Mouse (Mus musculus): Measurements from ENCODE around the gene Sox5. TPM values are rescaled to one million over a fixed set of nuclear protein-coding genes. Genes with fewer than 3 reads are reported as not detected.

The Sox5 gene
- total RNA-seq, 2 experiments from 2014 or later: 0.51 to 3.1 TPM

DNA sequence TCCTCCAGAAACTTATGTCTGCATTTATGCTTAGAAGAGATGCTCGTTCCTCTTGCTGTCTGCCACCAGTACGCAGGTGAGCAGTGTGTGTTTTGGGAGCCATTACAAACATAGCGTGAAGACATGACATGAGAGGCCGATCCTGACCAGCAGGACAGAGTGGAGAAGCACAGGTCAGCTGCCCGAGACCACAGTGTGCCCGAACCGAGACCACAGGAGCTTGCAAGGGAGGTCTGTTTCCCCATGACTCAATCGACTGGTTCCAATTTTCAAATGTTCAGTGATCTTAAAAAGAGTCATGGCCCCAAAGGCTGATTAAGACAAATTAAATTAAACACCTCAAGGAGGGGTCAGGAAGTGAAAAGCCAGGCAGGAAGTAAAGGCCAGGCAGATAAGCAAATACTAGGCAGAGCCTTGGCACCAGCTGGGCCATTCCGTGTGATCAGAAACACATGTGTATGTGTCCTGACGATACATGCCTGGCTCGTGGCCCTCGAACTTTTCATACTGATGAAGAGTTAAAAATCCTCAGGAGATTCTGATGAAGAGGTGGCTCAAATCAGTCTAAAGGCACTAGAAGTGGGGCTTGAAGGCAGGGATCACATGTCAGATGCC is 58.1 kb downstream of the Sox5 start:
- ATAC-seq (replicated peaks; ENCODE audit: low FRiP score, poor library complexity, severe bottlenecking): no peak

DNA sequence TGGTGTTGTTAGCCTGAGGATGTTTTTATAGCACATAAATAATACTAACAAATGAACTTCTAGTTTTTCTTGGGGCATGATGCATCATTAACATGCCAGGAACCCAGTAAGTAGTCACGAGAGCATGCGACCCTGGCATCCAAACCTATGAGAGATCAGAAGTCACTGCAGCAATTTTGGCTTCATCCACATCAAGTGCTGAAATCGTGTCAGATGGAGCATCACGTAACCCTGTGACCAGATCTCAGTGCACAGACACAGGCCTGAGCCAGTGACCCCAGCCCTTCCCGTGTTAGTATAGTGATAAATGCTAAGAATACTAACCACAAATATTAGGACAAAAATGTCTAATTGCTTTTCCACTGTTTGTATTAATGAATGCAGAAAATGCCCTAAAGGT is 58.8 kb downstream of the Sox5 start:
- no peak for ATAC-seq (replicated peaks; ENCODE audit: low FRiP score, poor library complexity, severe bottlenecking)

DNA sequence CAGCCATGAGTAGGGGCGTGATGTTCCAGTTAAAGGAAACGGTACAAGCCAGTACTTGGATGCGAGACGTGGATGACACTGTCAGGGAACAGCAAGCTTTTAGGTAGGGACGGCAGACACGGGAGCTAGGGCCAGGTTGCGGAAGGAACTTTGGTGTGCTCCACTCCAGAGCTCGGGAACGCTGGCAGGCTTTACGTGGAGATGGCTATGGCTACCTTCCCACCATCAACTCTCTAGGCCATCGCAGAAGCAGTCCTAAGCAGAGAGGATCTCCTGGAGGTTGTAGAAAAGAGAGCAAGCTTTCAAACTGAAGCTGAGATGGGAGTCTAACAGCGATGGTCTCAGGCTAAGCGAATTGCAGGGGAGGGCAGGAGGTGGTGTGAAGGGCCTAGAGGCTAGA is 60.9 kb downstream of the Sox5 start:
- ATAC-seq (replicated peaks; ENCODE audit: low FRiP score, poor library complexity, severe bottlenecking): no peak

DNA sequence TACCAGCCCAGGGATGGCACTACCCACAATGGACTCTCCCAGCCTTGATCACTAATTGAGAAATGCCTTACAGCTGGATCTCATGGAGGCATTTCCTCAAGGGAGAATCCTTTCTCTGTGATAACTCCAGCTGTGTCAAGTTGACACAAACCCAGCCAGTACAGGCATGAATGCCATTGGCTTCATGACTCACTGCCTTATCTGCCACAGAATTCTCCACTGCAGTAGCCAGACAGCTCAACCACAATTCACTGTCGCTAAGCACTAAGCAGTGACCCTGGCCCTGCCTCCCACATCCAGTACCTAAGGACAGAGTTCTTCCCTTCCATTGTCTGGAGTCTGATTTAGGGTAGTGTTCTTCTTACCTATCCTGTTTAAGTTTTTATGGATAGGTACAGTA is 65.4 kb downstream of the Sox5 start:
- ATAC-seq (replicated peaks; ENCODE audit: low FRiP score, poor library complexity, severe bottlenecking): no peak

DNA sequence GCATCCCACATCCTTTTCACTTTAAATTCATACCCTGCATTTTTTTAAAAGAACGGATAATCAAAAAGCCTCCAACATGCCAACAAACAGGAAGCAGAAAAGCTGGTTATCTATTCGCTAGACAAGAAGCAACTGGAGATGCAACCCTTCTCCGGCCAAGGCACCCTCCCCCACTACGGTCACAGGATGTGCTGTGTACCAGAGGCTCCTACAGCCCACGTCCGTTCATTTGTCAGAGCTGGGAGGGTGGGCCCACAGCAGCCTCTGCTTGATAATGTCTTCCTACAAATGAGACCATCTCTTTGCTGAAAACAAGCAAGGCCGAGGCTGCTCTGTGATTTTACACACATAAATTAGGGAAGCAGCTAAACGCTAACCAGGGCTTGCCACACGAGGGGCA is 69.9 kb downstream of the Sox5 start:
- no peak for ATAC-seq (replicated peaks; ENCODE audit: low FRiP score, poor library complexity, severe bottlenecking)

DNA sequence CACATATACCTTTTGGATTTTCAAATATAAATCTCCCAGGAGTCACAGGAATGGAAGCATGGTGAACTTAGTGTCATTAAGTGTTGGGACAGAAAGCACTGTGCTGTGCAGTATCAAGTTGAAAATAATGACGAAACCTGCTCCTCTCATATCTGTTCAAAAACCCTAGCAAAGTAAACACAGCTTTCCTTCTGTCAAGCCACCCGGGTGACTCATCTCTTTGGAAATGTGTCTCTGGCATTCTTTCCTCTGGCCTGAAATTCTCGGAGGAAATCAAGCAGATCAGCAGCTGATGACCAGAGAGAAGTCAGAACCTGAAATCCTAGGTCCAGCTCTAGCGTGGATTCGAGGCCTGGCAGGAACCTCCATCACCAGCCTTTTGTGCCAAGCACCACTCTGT is 71.0 kb downstream of the Sox5 start:
- ATAC-seq (replicated peaks; ENCODE audit: low FRiP score, poor library complexity, severe bottlenecking): no peak

DNA sequence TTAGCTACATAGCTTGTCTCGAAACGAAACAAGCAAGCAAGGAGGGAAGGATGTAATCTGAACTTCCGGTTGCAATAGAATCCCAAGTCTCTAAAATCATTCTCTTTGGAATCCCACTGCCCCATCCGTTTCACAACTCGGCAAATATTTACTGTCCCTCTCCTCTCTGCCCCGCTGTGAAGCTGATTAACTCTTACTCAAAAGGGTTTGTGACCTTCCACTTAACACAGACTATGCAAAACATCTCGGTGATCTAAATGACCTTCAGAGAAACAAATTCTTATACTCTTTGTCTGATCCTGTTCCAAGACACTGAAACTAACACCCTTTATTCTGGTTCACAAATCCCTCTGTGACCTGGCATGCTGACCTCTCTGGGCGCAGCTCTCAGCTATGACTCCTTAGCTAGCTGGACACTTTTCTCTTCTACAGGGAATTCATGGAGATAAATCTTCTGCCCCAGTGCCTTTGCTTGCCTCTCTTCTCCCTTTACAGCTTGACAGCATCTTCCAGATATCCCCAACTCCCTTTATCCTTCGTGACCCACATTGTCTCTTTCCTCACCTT is 72.1 kb downstream of the Sox5 start:
- no peak for ATAC-seq (replicated peaks; ENCODE audit: low FRiP score, poor library complexity, severe bottlenecking)

DNA sequence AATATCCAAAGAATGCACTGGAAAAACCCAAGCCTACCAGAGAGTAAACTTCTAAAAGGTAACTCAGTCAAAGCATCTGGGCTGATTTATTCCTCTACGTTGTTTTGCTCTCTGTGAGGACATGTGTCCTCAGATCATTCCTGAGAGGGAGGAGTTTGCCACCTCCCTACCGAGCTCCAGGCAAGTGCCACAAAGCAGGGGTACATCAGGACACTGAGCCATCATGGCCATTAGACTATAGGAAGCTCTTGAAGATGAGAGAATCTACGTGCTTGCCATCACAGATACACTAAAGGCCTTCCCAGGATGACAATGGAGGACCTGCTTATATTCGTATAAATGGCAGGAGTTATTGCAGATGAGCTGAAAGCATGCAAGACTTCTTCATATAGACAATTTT is 73.4 kb downstream of the Sox5 start:
- ATAC-seq (replicated peaks; ENCODE audit: low FRiP score, poor library complexity, severe bottlenecking): no peak

DNA sequence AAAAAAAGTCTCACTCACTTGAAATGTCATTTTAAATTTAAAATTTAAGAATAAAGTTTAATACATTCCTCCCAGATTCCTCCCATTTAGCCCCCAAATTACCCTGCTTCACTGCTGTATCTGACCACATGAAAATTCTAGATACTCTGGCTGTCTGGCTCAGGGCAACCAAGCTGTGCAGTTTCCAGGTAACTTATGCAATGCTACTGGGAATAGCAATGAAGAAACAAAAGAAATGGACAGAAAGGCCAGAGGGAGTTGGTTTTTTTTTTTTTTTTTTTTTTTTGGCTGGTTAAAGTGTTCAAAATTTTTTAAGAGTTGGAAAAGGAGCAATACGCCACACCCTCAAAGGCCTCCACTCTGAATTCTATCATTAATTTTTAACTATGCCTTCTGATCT is 73.8 kb downstream of the Sox5 start:
- ATAC-seq (replicated peaks; ENCODE audit: low FRiP score, poor library complexity, severe bottlenecking): no peak

DNA sequence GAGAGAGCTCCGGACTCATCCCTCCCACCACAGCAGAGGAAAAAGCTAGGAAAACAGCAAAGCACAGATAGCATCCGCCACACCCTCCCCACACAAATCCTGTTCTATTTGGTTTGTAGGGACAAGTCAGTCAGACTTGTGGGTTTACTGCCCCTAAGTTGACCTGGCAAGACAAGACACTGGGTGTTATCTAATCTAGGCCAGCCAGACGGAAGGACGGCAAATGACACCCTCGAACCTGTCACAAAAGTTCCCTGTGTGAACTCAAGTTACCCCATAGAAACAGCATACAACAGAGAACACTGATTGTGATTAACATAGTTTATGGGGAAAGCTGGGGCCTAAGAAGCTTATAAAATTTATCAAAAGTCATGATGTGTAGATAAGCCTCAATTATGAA is 76.8 kb downstream of the Sox5 start:
- ATAC-seq (replicated peaks; ENCODE audit: low FRiP score, poor library complexity, severe bottlenecking): no peak

DNA sequence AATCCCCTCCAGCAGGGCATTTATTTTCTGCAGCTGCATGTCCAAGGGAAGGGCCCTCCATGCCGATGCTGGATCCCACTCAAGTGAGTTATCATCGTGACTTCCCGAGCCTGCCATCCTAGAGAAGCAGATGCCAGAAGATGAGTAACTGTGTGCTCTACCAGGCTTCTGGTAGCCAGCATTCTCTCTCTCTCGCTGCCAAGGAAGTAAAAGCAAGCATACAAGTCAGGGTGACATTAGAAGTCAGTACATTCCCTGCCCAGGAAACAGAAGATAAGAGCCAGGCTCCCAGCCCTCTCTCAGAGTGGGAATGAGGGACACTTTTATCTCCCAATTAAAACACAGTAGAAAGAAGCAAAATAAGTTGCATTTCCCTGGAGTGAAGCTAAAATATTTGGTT is 86.1 kb downstream of the Sox5 start:
- no peak for ATAC-seq (replicated peaks; ENCODE audit: low FRiP score, poor library complexity, severe bottlenecking)

DNA sequence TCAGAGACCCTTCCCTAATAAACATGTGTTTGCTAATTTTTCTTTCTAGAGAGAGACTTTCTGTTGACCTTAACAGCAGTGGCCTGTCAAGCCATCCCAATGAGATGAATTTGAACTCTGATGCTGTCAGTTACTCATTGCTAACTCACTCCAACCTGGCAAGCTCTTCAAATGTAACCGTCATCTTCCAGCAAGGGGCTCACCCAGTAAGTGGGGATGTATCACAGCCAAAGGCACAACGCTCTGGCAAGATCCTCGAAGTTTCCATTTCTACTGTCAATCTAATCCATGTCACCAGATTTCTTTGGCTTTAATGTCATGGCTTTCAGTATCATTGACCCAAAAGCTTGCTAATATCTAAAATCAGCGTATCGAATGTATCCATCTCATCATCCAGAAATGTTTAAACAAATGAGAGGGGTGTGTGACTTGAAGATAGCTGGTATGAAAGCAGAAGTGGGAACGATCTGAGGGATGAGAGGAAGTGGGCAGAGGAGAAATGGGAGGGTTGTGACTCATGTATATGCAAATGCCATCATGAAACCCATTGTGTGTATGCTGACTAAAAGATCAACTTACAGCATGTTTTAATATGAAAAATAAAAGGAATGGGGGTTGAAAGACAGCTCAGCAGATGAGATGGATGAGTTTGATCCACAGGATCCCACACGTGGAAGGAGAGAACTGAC is 88.4 kb downstream of the Sox5 start:
- no peak for ATAC-seq (replicated peaks; ENCODE audit: low FRiP score, poor library complexity, severe bottlenecking)

DNA sequence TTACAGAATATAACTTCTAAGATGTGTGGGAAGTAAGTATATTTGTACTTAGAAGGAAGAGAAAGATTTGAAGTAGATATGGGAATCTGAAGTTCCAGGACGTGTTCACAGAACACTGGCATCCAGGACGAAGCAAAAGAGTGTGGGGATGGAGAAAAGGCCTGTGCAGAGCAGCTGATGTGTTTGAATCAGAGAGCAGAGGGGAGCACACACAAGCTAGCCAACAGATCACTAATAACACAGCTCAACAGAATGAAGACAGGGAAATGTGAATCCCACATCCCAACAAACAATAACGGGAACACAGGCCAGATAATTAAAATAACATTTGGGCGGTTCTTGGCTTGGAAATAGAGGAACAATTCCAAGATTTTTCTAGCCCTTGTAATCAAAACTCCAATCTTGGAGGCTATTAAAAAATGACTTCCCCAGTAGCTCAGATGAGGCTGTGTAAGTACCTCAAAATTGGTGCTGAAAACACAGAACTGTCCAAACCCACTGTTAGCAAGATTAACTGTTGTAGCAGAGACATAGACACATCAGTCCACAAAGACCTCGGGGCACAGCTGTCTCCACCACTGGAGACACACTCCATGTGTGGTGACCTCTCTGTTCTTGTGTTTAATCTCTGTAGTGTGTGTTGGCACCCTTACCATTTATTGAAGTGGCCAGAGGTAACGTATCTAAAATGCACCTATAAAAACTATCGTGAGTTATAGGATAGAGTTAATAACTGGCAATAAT is 90.3 kb downstream of the Sox5 start:
- no peak for ATAC-seq (replicated peaks; ENCODE audit: low FRiP score, poor library complexity, severe bottlenecking)

DNA sequence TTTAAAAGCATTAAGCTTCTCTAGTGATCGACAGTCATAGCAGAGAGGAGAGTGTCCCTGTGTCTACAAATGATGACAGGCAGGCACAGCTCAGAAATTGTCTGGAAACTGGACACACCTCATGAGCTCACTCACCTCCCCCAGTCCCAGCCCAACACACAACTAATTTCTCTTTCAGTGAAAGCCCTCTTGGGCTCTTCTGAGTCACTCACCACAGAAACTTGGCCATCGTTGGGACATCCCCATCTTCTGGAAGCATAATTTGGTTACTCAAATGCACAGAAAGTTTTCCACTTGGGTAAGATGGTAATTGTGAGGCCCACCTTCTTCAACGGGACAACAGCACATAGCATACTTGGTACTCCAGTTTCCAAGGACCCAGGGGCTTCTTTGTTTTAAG is 92.7 kb downstream of the Sox5 start:
- ATAC-seq (replicated peaks; ENCODE audit: low FRiP score, poor library complexity, severe bottlenecking): no peak

DNA sequence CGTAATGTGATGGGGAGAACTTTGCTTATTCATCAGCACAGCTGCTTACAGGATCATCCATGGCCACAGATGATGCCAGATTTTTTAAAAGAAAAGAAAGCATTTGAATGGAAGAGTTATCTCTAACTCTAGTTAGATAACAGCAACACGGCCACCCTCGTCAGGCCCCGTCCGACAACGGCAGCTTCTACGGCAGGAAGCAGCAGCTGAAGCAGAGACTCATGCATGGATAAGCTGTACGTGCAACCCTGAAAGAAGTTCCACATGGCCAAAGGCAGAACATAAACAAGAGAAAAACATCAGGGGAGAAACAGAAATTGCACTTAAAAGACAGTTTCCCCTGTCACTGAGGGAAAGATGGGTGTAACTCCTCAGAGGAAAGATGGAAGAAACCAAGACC is 94.1 kb downstream of the Sox5 start:
- ATAC-seq (replicated peaks; ENCODE audit: low FRiP score, poor library complexity, severe bottlenecking): no peak

DNA sequence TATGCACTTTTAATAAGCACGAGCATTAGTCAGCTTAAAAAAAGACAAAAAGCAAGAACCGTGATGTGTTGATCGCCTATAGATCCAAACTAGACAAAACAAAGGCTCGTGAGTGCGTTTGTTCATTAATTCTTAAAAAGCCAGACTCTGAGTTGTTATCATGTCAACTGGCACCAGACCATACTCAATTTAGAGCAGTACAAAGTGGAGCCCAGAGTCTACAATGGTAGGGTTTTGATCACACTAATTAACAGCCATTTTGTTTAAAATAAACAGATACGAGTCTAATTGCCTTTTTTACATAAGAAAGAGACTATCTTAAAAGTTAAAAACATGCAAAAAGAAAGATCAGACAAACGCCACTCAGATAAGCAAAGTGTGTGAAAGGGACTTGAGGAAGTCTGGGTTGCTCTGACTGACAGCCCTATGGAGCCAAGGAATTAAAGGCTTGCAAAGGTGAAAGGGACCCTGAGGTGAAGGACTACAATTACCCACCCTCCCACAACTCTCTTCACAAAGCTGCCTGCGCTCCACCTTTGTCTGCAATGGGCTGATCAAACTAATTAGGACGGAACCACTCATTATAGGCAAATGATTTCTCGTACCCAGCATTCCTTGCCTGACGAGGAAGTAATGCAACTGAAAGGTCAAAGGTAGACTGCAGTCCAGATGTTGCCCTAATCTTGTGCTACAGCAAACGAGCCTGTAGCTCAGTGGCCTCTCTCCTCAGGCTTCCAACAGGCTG is 100.6 kb downstream of the Sox5 start:
- no peak for ATAC-seq (replicated peaks; ENCODE audit: low FRiP score, poor library complexity, severe bottlenecking)

DNA sequence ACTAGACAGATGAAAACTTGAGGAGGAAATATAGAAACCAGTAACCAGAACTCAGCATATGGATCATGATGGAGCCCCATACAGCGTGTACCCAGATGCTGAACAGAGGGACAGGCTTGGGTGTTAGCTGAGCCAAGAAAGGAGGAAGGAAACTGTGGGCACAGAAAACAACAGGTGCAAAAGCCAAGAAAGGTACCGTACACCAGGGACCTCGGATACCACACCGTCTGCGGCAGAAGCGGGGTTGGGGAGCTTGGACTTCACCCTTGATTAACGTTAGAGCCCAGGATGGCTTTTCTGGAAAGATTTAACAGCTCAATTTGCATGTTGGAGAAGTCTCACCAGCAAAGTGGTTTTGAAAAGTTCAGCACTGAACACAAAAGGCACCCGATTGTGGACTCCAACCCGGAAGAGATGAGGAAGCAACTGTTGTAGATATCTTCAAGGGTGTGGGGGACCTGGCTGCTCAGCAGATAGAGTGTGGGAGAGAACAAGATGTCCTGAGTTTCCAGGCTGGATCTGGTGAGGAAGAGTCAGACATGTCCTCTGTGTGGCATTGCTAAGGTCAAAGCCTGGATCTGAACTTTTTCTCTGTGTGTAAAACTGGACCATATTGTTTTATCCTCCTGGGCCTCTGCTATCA is 104.2 kb downstream of the Sox5 start:
- ATAC-seq (replicated peaks; ENCODE audit: low FRiP score, poor library complexity, severe bottlenecking): no peak

DNA sequence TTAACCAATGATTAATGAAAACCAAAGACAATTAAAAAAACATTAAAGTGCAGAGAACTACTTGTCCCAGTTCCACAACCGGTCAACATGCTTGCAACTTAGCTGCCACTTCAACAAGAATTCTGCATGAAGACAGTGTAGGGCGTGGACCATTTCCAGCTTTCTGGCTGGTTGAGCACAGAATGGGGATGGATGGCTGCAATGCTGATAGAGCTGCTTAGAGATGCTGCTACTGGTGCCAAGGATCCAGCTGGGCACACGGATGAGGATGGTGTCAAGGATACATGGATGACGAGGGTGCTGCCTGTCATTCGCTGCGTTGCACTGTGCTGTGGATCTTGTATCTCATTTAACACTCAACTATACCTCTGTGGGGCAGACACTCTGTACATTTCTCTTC is 106.7 kb downstream of the Sox5 start:
- ATAC-seq (replicated peaks; ENCODE audit: low FRiP score, poor library complexity, severe bottlenecking): no peak

DNA sequence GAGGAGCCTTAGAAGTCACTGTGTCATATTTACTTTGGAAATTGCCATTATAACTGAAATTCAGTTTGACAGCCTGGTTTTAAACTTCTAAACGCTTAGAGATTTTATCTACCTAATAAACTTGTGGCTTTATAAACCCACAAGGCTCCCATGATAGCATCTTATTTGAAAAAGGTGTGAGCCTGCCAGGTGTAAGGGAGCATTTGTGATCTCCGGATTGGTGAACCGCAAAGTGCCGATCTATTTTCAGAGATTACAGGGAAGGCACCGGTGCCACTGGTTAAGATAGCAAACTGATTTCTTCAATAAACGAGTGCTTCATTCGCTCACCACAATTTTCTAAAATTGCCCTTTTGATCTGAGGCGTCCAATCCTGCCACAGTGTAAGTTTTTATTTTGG is 107.9 kb downstream of the Sox5 start:
- no peak for ATAC-seq (replicated peaks; ENCODE audit: low FRiP score, poor library complexity, severe bottlenecking)

Measured in erythroblast, adult 5-6 weeks (primary cell).